Mouse (Mus musculus) embryonic facial prominence, embryonic 11.5 days (tissue): ENCODE data around the gene Lrrc4c. TPM values are rescaled to one million over a fixed set of nuclear protein-coding genes. Genes with fewer than 3 reads are reported as not detected.

ENCODE experiments used
- ATAC-seq: fragments of 200-750 bp; cut with Nextera tagmentation; replicated peaks from 2 replicates; pipeline ENCODE4 v1.8.0; 2017; ENCODE audit warnings: low read depth; ENCODE audit not compliant: insufficient number of reproducible peaks, low FRiP score, low TSS enrichment
- DNase-seq: peaks from one replicate; pipeline ENCODE4 v3.0.0-alpha.2; 2015; ENCODE audit warnings: low spot score
- H3K27ac ChIP-seq: fragments of 300-500 bp; sonication (generic); replicated peaks from 2 replicates; pipeline ENCODE4 v1.5.1; 2014; ENCODE audit warnings: mild to moderate bottlenecking, low read depth, low read length, control low read depth
- H3K27me3 ChIP-seq: fragments of 300-500 bp; sonication (generic); 2 replicates; pipeline ENCODE4 v1.6.1; 2014; ENCODE audit warnings: mild to moderate bottlenecking, low read length, moderate library complexity, mixed read lengths; ENCODE audit not compliant: control insufficient read depth, insufficient read depth
- H3K36me3 ChIP-seq: fragments of 300-500 bp; sonication (generic); replicated peaks from 2 replicates; pipeline ENCODE4 v1.6.1; 2014; ENCODE audit warnings: low read depth, mild to moderate bottlenecking, low read length, moderate library complexity, mixed read lengths; ENCODE audit not compliant: control insufficient read depth, insufficient read depth
- H3K4me1 ChIP-seq: fragments of 300-500 bp; sonication (generic); 2 replicates; pipeline ENCODE4 v1.6.1; 2014; ENCODE audit warnings: low read length, mixed read lengths; ENCODE audit not compliant: control insufficient read depth, insufficient read depth
- H3K4me2 ChIP-seq: fragments of 300-500 bp; sonication (generic); 2 replicates; pipeline ENCODE4 v1.6.1; 2014; ENCODE audit warnings: low read depth, mild to moderate bottlenecking, control low read depth, low read length, moderate library complexity
- H3K4me3 ChIP-seq: fragments of 300-500 bp; sonication (generic); 2 replicates; pipeline ENCODE4 v1.5.1; 2014; ENCODE audit warnings: low read depth, low read length, control low read depth
- H3K9ac ChIP-seq: fragments of 300-500 bp; sonication (generic); replicated peaks from 2 replicates; pipeline ENCODE4 v1.6.1; 2014; ENCODE audit warnings: mild to moderate bottlenecking, control low read depth, low read length
- H3K9me3 ChIP-seq: fragments of 300-500 bp; sonication (generic); replicated peaks from 2 replicates; pipeline ENCODE4 v1.6.1; 2016; ENCODE audit warnings: mild to moderate bottlenecking, low read length, inconsistent platforms, mixed read lengths; ENCODE audit not compliant: control insufficient read depth
- WGBS: fragments of 180-500 bp; shearing (Covaris S2); extraction: QIAGEN DNeasy Blood & Tissue Kit; methylation state at CpG from one replicate; pipeline ENCODE4 v1.1.7; 2014; 5-methylcytosine and 5-hydroxymethylcytosine counted together
- polyA plus RNA-seq: library from polyadenylated mRNA; unstranded; fragments of >200 nt; fragmentation: Nextera tagmentation; extraction: Ambion mirVana; gene quantifications from 2 replicates; pipeline ENCODE4 v1.2.1, GENCODE M21; 2014

Gene Lrrc4c
- polyA plus RNA-seq, 1 experiment from 2014 or later, result 2.2 TPM

DNA sequence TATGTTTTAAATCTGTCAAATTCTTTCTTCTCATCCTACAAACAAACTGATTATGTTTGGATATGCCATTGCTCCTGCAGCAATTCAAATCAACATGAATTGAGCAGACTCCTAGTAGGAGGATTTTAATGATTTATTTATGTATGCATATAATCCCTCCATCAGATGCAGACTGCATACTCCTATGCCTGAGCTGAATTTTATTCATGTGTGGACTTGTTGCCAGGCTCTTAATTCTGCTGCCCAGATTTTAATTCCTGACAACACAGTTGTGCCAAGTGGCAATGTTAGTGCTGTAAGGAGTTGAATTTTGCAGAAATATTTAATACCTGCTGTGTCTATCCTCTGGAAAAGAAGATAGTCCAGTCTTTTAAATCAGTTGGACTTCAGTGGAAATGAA is 1179.1 kb downstream of the Lrrc4c start:
- no peak for DNase-seq
- no peaks in the 10 kb centered on the region for H3K27me3 ChIP-seq
- ATAC-seq, result no peak

DNA sequence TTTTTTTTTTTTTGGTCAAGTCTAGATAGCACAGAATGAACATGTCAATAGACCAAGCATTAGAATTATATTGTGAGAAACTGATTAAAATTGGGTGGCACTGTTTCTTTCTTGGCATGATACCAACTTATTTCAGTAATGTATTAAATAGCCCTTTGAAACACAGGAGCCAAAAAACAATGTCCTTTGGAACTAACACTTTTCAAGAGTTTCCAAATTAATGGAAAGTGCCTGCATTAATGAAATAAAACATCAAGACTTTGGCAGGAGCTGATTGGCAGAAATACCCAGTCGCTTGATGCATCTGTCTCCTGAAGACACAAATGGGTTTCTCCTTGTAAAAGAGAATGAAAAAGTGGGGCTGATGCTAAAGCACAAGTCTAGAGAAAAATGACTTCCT is 1184.5 kb downstream of the Lrrc4c start:
- H3K4me1 ChIP-seq, result no peaks in the 10 kb centered on the region
- no peak overlapping the region for H3K9ac ChIP-seq
- no peaks in the 10 kb centered on the region for H3K36me3 ChIP-seq
- no peaks in the 10 kb centered on the region for H3K9me3 ChIP-seq
- ATAC-seq (no peak), DNase-seq (no peak)
- H3K27ac ChIP-seq, result no peak overlapping the region
- WGBS, result 100% methylated on average over 1 of the region's 1 CpGs
- H3K4me3 ChIP-seq, result no peak overlapping the region
- H3K27me3 ChIP-seq, result no peaks in the 10 kb centered on the region
- no peak overlapping the region for H3K4me2 ChIP-seq

More for the DNA sequence above, 1179.1 kb downstream of the Lrrc4c start:
- no peaks in the 10 kb centered on the region for H3K4me1 ChIP-seq
- no peaks in the 10 kb centered on the region for H3K36me3 ChIP-seq
- no peak overlapping the region for H3K4me3 ChIP-seq
- no peak overlapping the region for H3K4me2 ChIP-seq
- H3K9ac ChIP-seq, result no peak overlapping the region
- no peaks in the 10 kb centered on the region for H3K9me3 ChIP-seq
- H3K27ac ChIP-seq, result no peak overlapping the region

DNA sequence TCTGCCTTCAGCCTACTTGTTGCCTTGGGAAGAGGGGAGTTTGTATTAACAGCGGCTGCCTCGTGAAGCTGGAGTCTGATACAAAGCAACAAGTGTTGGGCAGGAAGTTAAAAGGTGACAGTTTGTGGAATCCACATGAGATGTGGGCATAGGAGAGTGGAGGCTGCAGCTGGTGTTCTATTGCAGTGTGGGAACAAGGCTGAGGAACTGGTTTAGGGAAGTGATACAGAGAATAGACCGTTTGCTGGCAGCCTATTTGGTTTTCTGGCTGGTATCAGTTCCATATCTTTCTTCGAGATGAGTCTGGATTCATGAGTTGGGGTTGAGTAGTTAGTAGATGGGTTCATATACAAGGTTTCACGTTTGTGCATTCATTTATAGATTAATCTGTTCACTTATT is 1186.9 kb downstream of the Lrrc4c start:
- WGBS, result 76% methylated on average over 5 of the region's 5 CpGs
- Histone ChIP-seq H3K4me1 (no peaks in the 10 kb centered on the region), H3K4me3 (no peak overlapping the region), H3K36me3 (no peaks in the 10 kb centered on the region), H3K9ac (no peak overlapping the region), H3K4me2 (no peak overlapping the region), H3K9me3 (no peaks in the 10 kb centered on the region), H3K27ac (no peak overlapping the region), H3K27me3 (no peaks in the 10 kb centered on the region)
- ATAC-seq (no peak), DNase-seq (no peak)

DNA sequence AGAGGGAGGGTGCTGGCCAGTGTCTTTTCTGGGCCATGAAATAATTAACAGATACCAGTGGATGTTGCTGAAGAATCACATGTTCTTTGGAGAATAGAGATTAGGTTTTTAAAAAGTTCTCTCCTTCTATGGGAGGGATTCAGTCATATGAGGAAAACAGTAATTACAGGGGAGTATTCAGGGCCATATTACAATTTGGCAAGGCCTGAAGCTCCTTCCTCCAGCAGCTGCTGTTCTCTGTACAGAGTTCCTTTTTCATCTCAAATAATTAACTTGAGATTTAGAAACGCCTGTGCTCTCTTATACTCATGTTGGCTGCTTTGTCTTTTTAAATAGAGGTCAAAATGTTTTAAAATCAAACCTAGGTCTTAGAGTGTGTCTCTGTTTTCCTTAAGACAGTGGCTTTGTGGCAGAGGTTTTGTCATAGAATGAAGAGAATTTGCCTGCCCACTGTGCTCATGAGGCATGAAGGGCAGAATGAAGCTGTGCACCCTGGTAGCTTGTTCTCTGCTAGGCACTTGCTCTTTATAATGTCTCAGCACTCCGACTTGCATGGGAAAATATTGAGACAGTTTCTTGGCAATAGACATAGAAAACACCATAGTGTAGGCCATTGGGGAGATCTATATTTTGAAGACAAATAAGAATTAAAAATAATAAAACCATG is 1206.4 kb downstream of the Lrrc4c start:
- no peak overlapping the region for H3K4me2 ChIP-seq
- H3K36me3 ChIP-seq, result no peaks in the 10 kb centered on the region
- no peak overlapping the region for H3K4me3 ChIP-seq
- no peak for DNase-seq
- H3K9ac ChIP-seq, result no peak overlapping the region
- H3K4me1 ChIP-seq, result no peaks in the 10 kb centered on the region
- H3K9me3 ChIP-seq, result no peaks in the 10 kb centered on the region
- WGBS, result 56% methylated on average over 2 of the region's 2 CpGs
- ATAC-seq, result no peak
- no peak overlapping the region for H3K27ac ChIP-seq
- H3K27me3 ChIP-seq, result no peaks in the 10 kb centered on the region

DNA sequence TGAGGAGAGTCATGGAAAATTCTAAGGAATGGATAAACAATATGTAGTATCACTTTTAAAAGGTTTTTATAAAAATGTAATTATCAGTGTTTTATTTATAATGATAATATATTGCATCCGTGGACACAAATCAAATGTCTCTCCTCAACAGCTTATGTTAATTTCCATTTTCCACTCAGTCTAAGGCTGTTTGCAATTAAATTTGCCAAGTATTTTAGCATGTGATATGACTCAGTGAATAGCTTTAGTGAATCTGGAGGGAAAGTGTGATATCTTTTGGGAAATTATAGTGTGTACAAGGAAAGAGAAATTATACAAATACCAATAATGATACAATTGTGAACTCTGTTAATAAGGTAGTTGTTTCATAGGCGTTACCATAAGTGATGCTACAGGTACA is 1207.1 kb downstream of the Lrrc4c start:
- no peak overlapping the region for H3K4me3 ChIP-seq
- no peaks in the 10 kb centered on the region for H3K36me3 ChIP-seq
- H3K27me3 ChIP-seq, result no peaks in the 10 kb centered on the region
- no peak overlapping the region for H3K9ac ChIP-seq
- H3K27ac ChIP-seq, result no peak overlapping the region
- no peaks in the 10 kb centered on the region for H3K9me3 ChIP-seq
- ATAC-seq (no peak), DNase-seq (no peak)
- WGBS, result 84% methylated on average over 2 of the region's 2 CpGs
- H3K4me2 ChIP-seq, result no peak overlapping the region
- no peaks in the 10 kb centered on the region for H3K4me1 ChIP-seq

DNA sequence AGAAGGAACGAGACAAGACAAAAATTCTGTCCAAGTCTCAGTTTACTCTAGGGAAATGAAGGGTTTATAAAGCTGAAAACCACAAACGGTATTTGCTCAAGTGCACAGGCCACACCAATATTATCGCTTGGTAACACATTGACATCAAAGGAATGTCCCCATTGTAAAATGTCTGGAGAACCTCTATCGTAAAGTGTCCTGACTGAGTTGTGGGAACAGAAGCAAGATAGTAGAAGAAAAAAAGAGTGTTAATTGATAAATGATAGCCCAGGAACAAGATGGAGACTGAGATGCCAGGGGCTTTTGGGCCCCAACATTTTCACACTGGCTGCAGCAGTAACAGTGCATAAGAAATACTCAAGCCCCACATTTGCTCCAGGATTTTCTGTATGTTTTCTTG is 1212.7 kb downstream of the Lrrc4c start:
- WGBS, result 76% methylated on average over 4 of the region's 4 CpGs
- H3K9me3 ChIP-seq, result no peaks in the 10 kb centered on the region
- H3K4me3 ChIP-seq, result no peak overlapping the region
- ATAC-seq (no peak), DNase-seq (no peak)
- H3K4me2 ChIP-seq, result no peak overlapping the region
- H3K36me3 ChIP-seq, result no peaks in the 10 kb centered on the region
- no peaks in the 10 kb centered on the region for H3K27me3 ChIP-seq
- H3K4me1 ChIP-seq, result no peaks in the 10 kb centered on the region
- no peak overlapping the region for H3K9ac ChIP-seq
- H3K27ac ChIP-seq, result no peak overlapping the region

DNA sequence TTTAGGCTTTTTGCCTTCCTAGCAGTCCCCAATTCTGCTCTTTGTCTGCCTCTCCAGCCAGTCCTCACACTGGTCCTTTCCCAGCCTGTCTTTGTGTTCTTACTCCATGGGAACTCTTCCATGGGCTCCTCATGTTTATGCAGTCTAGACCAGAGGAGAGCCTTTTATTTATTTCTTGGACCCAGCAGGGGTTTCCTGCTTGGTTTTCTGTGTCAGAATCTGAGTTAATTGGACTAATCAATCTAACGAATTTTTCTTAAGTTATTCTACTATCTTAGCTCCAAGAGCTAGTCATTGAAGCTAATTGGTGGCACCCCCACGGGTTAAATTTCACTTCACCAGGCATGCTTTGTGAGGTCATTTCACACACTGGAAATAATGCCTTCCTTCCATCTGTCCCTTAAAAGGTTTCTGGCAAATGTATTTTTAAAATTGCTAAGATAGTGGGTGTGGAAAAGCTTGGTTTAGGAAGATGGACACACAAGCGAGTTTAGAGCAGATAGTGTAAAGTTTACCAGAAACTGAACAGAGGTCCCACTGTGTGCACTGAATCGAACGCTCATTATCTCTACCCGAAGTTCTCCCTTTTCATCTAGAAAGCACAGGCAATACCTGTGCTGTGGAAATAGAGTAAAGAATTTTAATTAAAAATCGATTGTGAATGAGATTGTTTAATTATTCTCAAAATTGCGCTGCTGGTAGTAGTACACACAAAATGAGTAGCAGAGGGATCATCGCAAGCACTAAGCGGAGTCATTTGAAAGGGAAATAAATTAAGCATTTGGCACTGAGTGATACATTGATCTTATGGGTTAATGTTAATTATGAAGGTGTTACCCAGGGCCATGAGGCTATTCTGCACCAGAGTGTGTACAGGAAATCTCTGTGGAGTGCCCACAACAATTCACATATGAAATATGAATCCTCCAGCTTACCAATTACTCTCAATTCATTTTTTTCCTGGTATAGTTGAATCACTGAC is 1226.0 kb downstream of the Lrrc4c start:
- Histone ChIP-seq H3K9me3 (no peaks in the 10 kb centered on the region), H3K36me3 (no peaks in the 10 kb centered on the region), H3K4me2 (no peak overlapping the region), H3K27me3 (no peaks in the 10 kb centered on the region), H3K9ac (no peak overlapping the region), H3K27ac (no peak overlapping the region), H3K4me3 (no peak overlapping the region), H3K4me1 (no peaks in the 10 kb centered on the region)
- DNase-seq, result peak; percentile 4
- 62% methylated on average over 10 of the region's 10 CpGs for WGBS
- peak; percentile 82 for ATAC-seq

DNA sequence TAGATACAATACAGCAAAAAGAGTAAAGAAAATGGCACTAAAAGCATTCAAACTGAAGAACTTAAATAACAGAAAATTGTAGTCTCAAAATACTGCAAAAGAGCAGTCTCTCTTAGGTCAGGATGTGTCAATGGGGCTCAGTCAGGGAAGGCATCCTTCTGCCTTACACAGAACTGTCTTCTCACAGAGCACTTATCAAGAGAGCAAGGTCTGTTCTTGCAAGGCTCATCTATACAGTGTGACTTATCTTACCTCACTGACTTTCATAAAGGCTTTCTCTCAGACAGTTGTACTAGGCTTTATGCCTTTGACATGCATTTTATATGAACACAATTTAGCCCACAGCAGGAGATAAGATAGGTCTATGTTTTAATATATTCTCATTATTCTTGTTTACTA is 1226.7 kb downstream of the Lrrc4c start:
- ATAC-seq, result no peak
- no peaks in the 10 kb centered on the region for H3K4me1 ChIP-seq
- DNase-seq, result no peak
- no peaks in the 10 kb centered on the region for H3K27me3 ChIP-seq
- no peak overlapping the region for H3K27ac ChIP-seq
- H3K36me3 ChIP-seq, result no peaks in the 10 kb centered on the region
- H3K9me3 ChIP-seq, result no peaks in the 10 kb centered on the region
- H3K4me2 ChIP-seq, result no peak overlapping the region
- no peak overlapping the region for H3K9ac ChIP-seq
- H3K4me3 ChIP-seq, result no peak overlapping the region
